Mouse (Mus musculus) megakaryocyte, embryonic 14.5 days (primary cell): ENCODE data around the gene Topors.

ENCODE experiments used
- FLI1 ChIP-seq: IDR thresholded peaks from 2 replicates; pipeline ENCODE4 v1.6.1; 2012; ENCODE audit warnings: low read length, inconsistent platforms, mixed read lengths
- GATA1 ChIP-seq: IDR thresholded peaks from 3 replicates; pipeline ENCODE4 v1.6.1; 2012; ENCODE audit warnings: mixed read lengths, low read length, inconsistent platforms, borderline replicate concordance

GRCm38 (mm10) chr4:40212177-40212576 lies 57.5 kb downstream of the Topors start:
- TF ChIP-seq GATA1 (no peak), FLI1 (no peak)
